Mouse (Mus musculus) forebrain, embryonic 11.5 days (tissue): ENCODE results near the gene Ankle2. TPM values are rescaled to one million over a fixed set of nuclear protein-coding genes. Genes with fewer than 3 reads are reported as not detected.

ENCODE experiments used
- ATAC-seq: fragments of 200-750 bp; cut with Nextera tagmentation; replicated peaks from 2 replicates; pipeline ENCODE4 v1.8.0; 2017; ENCODE audit warnings: moderate TSS enrichment; ENCODE audit not compliant: low FRiP score
- DNase-seq: peaks from one replicate; pipeline ENCODE4 v3.0.0-alpha.2; 2017; ENCODE audit warnings: low spot score
- H3K27ac ChIP-seq: fragments of 300-500 bp; sonication (generic); 2 replicates; pipeline ENCODE4 v1.5.1; 2014; ENCODE audit warnings: low read depth, low read length
- H3K27me3 ChIP-seq: fragments of 300-500 bp; sonication (generic); 2 replicates; pipeline ENCODE4 v1.6.1; 2014; ENCODE audit warnings: mild to moderate bottlenecking, low read length, mixed read lengths; ENCODE audit not compliant: control insufficient read depth, insufficient read depth
- H3K36me3 ChIP-seq: fragments of 300-500 bp; sonication (generic); 2 replicates; pipeline ENCODE4 v1.6.1; 2014; ENCODE audit warnings: mild to moderate bottlenecking, low read length, moderate library complexity, mixed read lengths; ENCODE audit not compliant: control insufficient read depth, insufficient read depth
- H3K4me1 ChIP-seq: fragments of 300-500 bp; sonication (generic); replicated peaks from 2 replicates; pipeline ENCODE4 v1.6.1; 2014; ENCODE audit warnings: low read length, mixed read lengths; ENCODE audit not compliant: control insufficient read depth, insufficient read depth
- H3K4me2 ChIP-seq: fragments of 300-500 bp; sonication (generic); 2 replicates; pipeline ENCODE4 v1.6.1; 2014; ENCODE audit warnings: low read depth, mild to moderate bottlenecking, low read length, moderate library complexity, mixed read lengths; ENCODE audit not compliant: severe bottlenecking
- H3K4me3 ChIP-seq: fragments of 300-500 bp; sonication (generic); 2 replicates; pipeline ENCODE4 v1.5.1; 2014; ENCODE audit warnings: low read depth, low read length
- H3K9ac ChIP-seq: fragments of 300-500 bp; sonication (generic); 2 replicates; pipeline ENCODE4 v1.6.1; 2014; ENCODE audit warnings: low read length
- H3K9me3 ChIP-seq: fragments of 300-500 bp; sonication (generic); 2 replicates; pipeline ENCODE4 v1.6.1; 2016; ENCODE audit warnings: low read length, mixed read lengths; ENCODE audit not compliant: control insufficient read depth
- WGBS: fragments of 180-500 bp; shearing (Covaris S2); extraction: QIAGEN DNeasy Blood & Tissue Kit; methylation state at CpG from one replicate; pipeline ENCODE4 v1.1.7; 2014; 5-methylcytosine and 5-hydroxymethylcytosine counted together
- polyA plus RNA-seq: library from polyadenylated mRNA; unstranded; fragments of >200 nt; fragmentation: Nextera tagmentation; extraction: Ambion mirVana; gene quantifications from 2 replicates; pipeline ENCODE4 v1.2.1, GENCODE M21; 2014

Gene Ankle2
- polyA plus RNA-seq, 1 experiment from 2014 or later: 48.6 TPM

DNA sequence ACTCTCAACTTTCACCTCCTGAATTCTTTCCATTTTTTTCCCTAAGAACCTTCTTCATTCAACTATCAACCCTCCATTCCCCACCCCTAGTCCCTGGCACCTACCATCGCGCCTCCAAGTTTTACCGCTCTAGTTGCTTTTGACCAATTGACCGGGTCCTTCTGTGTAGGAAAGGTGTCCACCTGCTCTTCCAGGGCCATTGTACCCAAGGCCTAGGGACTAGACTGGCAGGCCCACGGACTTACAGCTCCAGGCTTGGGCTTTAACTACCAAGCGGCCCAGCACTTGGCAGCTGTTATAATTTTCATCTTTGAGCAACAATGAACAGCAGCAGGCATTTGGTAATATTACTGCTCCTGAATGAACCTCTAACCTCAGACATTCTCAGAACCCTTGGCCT lies 39.4 kb downstream of the Ankle2 start:
- H3K4me2 ChIP-seq: no peak overlapping the region
- ATAC-seq (peak; percentile 39; the same call in 1 of the 2 replicates), DNase-seq (no peak)
- no peaks in the 10 kb centered on the region for H3K9me3 ChIP-seq
- no peaks in the 10 kb centered on the region; the same call in 1 of the 2 replicates for H3K36me3 ChIP-seq
- no peak overlapping the region for H3K27ac ChIP-seq
- 96% methylated on average over 6 of the region's 6 CpGs for WGBS
- H3K4me3 ChIP-seq: no peak overlapping the region
- H3K27me3 ChIP-seq: no peaks in the 10 kb centered on the region
- peaks cover 4% of the 10 kb centered on the region; the same call in 1 of the 2 replicates for H3K4me1 ChIP-seq
- no peak overlapping the region for H3K9ac ChIP-seq

DNA sequence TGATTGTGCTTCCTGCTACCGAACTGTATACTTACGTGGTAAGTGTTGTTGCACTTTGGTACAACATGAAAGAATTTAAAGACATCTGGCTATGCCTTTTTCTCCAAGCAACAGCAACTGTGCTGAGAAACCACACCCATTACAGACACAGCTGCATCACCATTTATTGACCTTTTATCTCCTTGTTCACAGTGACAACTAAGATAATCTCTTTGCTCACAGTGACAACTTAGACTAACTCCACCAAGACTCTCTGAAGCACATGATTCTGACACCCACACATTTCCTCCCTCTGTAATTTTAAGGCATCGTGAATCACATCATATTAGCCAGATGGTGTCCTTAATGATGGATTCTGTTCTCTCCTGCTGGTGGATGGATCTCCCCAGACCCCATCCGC lies 43.3 kb downstream of the Ankle2 start:
- Histone ChIP-seq H3K27ac (no peak overlapping the region), H3K27me3 (no peaks in the 10 kb centered on the region), H3K36me3 (no peaks in the 10 kb centered on the region), H3K9me3 (no peaks in the 10 kb centered on the region), H3K4me2 (no peak overlapping the region), H3K9ac (no peak overlapping the region), H3K4me1 (no peaks in the 10 kb centered on the region), H3K4me3 (no peak overlapping the region)
- no peak for DNase-seq
- no peak for ATAC-seq
- WGBS: 79% methylated on average over 4 of the region's 4 CpGs

DNA sequence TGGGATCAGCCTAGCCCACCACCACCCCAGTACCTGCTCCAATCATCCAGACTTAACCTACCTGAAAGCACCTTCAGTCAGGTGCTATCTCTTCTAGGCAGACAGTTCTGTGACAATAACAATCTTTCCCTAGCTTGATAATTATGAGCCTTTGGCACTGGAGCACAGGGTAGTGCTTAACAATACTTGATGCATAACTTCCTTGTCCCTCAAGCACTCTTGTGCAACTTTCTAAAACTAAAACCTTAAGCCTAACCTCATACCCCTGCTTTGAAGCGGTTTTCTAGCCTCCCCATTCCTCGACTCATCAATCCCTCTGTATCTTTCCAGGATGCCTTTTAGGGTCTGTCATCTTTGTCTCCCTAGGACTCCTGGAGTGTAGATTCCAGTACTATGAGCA lies 44.0 kb downstream of the Ankle2 start:
- no peaks in the 10 kb centered on the region for H3K4me1 ChIP-seq
- H3K9me3 ChIP-seq: no peaks in the 10 kb centered on the region
- no peak overlapping the region for H3K4me2 ChIP-seq
- H3K27me3 ChIP-seq: no peaks in the 10 kb centered on the region
- WGBS: 81% methylated on average over 2 of the region's 2 CpGs
- ATAC-seq (no peak), DNase-seq (no peak)
- H3K9ac ChIP-seq: no peak overlapping the region
- H3K36me3 ChIP-seq: no peaks in the 10 kb centered on the region
- H3K4me3 ChIP-seq: no peak overlapping the region
- no peak overlapping the region for H3K27ac ChIP-seq

DNA sequence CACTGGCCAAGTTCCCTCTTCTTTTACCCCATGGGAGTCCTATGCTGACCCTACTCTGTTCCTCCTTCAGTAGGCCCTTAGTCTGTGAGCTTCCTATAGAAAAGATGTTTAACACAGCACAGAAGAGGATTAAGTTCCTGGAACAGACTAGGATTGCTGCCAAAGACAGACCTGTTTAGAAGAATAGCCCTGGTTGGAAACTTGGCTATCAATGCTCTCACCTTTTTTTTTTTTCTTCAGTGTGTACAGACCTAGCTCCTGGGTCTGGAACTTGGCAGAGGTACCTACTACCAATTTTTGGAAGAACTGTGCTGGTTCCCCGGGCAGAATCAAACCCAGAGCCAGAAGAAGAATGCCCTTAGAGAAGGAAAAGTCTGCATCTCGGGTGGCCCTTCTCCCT lies 45.6 kb downstream of the Ankle2 start:
- no peaks in the 10 kb centered on the region for H3K4me1 ChIP-seq
- no peaks in the 10 kb centered on the region for H3K27me3 ChIP-seq
- WGBS: 92% methylated on average over 2 of the region's 2 CpGs
- no peak overlapping the region for H3K4me2 ChIP-seq
- H3K4me3 ChIP-seq: no peak overlapping the region
- ATAC-seq (no peak), DNase-seq (no peak)
- no peaks in the 10 kb centered on the region for H3K36me3 ChIP-seq
- no peak overlapping the region for H3K9ac ChIP-seq
- H3K9me3 ChIP-seq: no peaks in the 10 kb centered on the region
- no peak overlapping the region for H3K27ac ChIP-seq

DNA sequence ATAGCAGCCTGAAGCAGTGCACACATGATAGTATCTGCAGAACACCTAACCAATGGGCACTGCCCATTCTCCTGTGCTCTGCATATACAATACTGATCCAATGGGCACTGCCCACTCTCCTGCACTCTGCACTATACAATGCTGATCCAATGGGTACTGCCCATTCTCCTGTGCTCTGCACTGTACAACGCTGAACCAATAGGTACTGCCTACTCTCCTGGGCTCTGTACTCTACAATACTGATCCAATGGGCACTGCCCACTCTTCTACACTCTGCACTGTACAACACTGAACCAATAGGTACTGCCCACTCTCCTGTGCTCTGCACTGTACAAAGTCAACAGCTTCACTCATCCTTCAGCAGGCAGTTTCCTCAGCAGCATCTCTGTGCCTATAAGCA lies 46.1 kb downstream of the Ankle2 start:
- no peaks in the 10 kb centered on the region for H3K27me3 ChIP-seq
- ATAC-seq: no peak
- no peak overlapping the region for H3K9ac ChIP-seq
- no peak overlapping the region for H3K4me2 ChIP-seq
- H3K4me1 ChIP-seq: no peaks in the 10 kb centered on the region
- 79% methylated on average over 1 of the region's 1 CpGs for WGBS
- no peak overlapping the region for H3K27ac ChIP-seq
- H3K9me3 ChIP-seq: no peaks in the 10 kb centered on the region
- H3K36me3 ChIP-seq: no peaks in the 10 kb centered on the region
- DNase-seq: no peak
- H3K4me3 ChIP-seq: no peak overlapping the region

DNA sequence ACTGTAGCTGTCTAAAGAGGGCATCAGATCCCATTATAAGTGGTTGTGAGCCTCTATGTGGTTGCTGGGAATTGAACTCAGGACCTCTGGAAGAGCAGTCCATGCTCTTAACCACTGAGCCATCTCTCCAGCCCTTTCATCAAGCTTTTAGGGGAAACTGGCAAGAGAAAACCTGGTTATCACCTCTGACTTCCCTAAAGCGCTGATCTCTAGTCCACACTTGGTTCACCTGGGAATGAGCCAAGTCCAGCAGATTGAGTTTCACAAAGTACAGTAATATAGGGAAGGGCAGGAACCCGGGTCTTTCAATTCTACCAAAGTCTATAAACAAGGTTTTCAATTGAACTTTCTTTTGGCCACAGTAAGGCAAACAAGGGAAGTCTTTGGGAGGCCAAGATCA lies 51.2 kb downstream of the Ankle2 start:
- peaks cover 9% of the 10 kb centered on the region for H3K27me3 ChIP-seq

DNA sequence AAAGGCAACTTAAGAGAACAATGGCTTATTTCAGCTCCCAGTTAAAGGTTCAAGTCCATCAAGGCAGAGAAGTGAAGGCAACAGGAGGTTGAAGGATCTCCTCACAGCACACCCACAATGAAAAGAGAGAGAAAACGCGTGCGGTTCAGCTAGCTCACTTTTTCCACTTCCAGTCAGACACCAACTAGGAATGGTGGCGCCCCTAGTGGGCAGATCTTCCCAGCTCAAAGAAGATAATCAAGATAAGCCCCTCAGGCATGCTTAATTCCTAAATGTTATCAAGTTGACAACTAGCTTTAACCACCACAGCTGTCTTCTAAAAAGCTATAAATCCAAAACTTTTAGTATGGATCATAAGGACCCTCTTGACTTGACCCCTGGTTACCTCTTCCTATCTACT lies 53.7 kb downstream of the Ankle2 start:
- Histone ChIP-seq H3K27ac (no peak overlapping the region), H3K9ac (no peak overlapping the region), H3K4me2 (peak overlapping the region; percentile 92; the same call in 1 of the 2 replicates), H3K4me3 (no peak overlapping the region), H3K27me3 (peaks cover 9% of the 10 kb centered on the region), H3K36me3 (no peaks in the 10 kb centered on the region), H3K4me1 (peaks cover 9% of the 10 kb centered on the region; the same call in 1 of the 2 replicates), H3K9me3 (no peaks in the 10 kb centered on the region)
- ATAC-seq (no peak), DNase-seq (peak; percentile 78)
- WGBS: 11% methylated on average over 4 of the region's 4 CpGs

More for the DNA sequence above, 51.2 kb downstream of the Ankle2 start:
- H3K4me3 ChIP-seq: no peak overlapping the region
- no peaks in the 10 kb centered on the region for H3K36me3 ChIP-seq
- no peak for DNase-seq
- 87% methylated on average over 2 of the region's 2 CpGs for WGBS
- no peak overlapping the region for H3K27ac ChIP-seq
- ATAC-seq: no peak
- H3K9me3 ChIP-seq: no peaks in the 10 kb centered on the region
- H3K9ac ChIP-seq: no peak overlapping the region
- H3K4me2 ChIP-seq: no peak overlapping the region
- H3K4me1 ChIP-seq: peaks cover 6% of the 10 kb centered on the region; the same call in 1 of the 2 replicates

DNA sequence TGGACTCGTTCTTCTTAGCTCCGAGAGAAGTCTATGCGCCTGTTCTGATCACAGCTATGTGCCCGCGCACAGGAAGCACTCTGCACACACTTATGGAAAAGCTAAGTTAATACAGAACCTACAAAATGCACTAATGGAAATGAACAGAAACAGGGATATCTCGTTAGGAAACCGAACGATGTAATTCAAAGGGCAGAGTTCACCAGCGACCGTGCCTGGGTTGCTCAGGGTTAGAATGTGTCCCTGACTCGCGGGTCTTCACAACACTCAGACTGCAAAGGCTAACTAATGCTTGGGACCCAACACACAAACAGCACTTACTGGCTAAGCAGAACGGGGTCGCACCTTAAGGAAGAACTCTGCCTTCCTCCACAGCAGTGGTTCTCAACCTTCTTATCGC lies 54.4 kb downstream of the Ankle2 start:
- peak overlapping the region; percentile 92 for H3K4me2 ChIP-seq
- peak overlapping the region; percentile 57; the same call in 1 of the 2 replicates for H3K9ac ChIP-seq
- no peak for DNase-seq
- peaks cover 9% of the 10 kb centered on the region for H3K27me3 ChIP-seq
- H3K4me3 ChIP-seq: peak overlapping the region; percentile 62
- 8% methylated on average over 15 of the region's 15 CpGs for WGBS
- H3K9me3 ChIP-seq: no peaks in the 10 kb centered on the region
- H3K4me1 ChIP-seq: peaks cover 9% of the 10 kb centered on the region; the same call in 1 of the 2 replicates
- no peak overlapping the region for H3K27ac ChIP-seq
- no peak for ATAC-seq
- H3K36me3 ChIP-seq: no peaks in the 10 kb centered on the region

DNA sequence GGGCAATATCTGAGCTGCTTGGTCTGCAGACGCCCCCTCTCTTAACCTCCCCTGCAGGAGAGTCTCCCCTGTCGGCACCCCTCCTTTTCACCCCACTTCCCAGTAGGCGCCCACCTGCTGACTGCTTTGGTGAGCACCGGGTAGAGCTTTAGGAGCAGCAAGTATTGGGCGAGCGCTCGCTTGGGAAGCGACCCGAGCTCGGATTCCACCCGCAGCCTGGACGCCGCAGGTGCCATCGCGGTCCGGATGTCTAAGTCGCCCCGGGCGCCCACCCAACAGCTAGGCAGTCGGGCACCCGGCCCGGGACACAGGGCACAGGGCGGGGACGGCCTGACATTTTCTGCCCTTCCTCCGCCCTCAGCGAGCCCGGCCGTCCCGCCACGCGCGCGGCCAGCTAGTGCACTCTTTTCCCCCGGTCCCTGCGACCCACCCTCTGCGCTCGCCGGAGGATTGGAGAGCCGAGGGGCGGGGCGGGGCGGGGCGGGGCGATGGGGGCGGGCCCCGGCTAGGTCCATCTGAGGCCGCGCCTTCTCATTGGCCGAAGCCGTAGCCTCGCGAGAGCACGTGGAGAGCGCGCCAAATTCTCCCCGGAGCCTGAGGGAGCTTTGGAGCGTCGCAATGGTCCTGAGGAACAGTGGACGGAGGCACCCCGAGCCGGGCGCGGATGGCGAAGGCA lies 55.1 kb downstream of the Ankle2 start, which contains the start of the genes Pxmp2 and Pole:
TSS of gene Pxmp2 (minus strand) at position 417 of the 676 bp plus-strand sequence.
TSS of gene Pole (plus strand) at position 537 of the 676 bp plus-strand sequence.
- H3K27ac ChIP-seq: peak within 1 kb of the TSS; percentile 27; the same call in 1 of the 2 replicates
- H3K4me2 ChIP-seq: peak within 1 kb of the TSS; percentile 92
- WGBS: under 1% methylated on average over 63 of the region's 64 CpGs
- H3K9ac ChIP-seq: peak within 1 kb of the TSS; percentile 82
- peaks cover 9% of the 10 kb centered on the region; the same call in 1 of the 2 replicates for H3K4me1 ChIP-seq
- H3K4me3 ChIP-seq: peak within 1 kb of the TSS; percentile 62
- no peaks in the 10 kb centered on the region; the same call in 1 of the 2 replicates for H3K36me3 ChIP-seq
- peaks cover 9% of the 10 kb centered on the region for H3K27me3 ChIP-seq
- ATAC-seq: peak; percentile 98
- no peaks in the 10 kb centered on the region for H3K9me3 ChIP-seq
- DNase-seq: peak; percentile 97
